Mouse (Mus musculus) stomach, postnatal 0 days (tissue): ENCODE measurements around the gene Mapk12.

ENCODE experiments used
- CTCF ChIP-seq: IDR thresholded peaks from 2 replicates; pipeline ENCODE4 v1.5.1; 2016; ENCODE audit warnings: antibody characterized with exemption, low read depth, mild to moderate bottlenecking, moderate library complexity
- EP300 ChIP-seq: optimal IDR thresholded peaks from 2 replicates; pipeline ENCODE3; 2016; ENCODE audit warnings: antibody characterized with exemption

DNA sequence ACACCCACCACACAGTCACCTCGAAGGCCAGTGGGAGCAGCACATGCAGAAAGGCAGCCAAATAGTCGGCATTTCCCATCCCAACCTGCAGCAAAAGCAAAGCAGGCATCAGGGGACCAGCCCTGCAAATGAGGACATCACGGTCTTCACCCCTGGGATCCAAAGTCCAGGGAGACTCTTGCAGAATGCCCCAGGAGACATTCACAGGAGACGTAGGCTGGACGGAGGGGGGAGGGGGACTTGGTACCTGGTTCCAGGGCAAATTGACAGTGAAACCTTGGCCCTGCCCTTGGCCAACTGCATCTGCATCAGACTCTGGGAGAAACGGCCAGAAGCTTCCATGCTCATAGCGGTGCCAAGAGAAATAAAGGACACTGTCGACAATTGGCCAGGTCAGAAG lies 13.9 kb downstream of the Mapk12 start:
- TF ChIP-seq CTCF (no peak), EP300 (no peak)
